Mouse (Mus musculus): Measurements from ENCODE around the gene Hmcn2.

DNA sequence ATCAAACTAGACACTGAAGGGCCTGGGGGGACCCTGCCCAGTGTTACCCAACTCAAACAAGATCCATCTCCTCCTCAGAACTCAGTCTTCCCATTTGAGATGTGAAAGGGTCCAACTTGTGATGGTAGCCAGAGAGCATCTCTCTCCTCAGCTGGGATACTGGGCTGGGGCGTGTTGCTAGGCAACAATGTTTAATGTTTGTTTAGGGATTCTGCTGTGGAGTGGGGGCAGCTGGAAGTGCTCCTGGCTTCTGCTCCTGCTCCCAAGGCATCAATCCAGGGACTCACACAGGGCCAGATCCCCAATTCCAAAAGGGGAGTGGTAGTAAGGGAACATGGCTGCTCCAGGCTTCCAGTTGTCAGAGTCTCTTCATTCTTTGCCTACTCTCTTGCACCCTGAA, 60.2 kb downstream of the Hmcn2 start:
- TF ChIP-seq POLR2A (IDR thresholded peaks at IDR 0.05; ENCODE audit: borderline replicate concordance, extremely low read depth, insufficient read depth, insufficient read length, poor library complexity, severe bottlenecking) (no peak), CTCF (IDR thresholded peaks at IDR 0.05; ENCODE audit: borderline replicate concordance, extremely low read depth, insufficient read depth, insufficient read length) (no peak)

Measured in brain, embryonic 14.5 days (tissue).